Mouse (Mus musculus) heart, embryonic 13.5 days (tissue): ENCODE measurements around the gene Ptprb. TPM values are rescaled to one million over a fixed set of nuclear protein-coding genes. Genes with fewer than 3 reads are reported as not detected.
A peak's percentile ranks its signal among the peaks of the same experiment; 100 is the strongest.

Source experiments
- ATAC-seq: fragments of 200-750 bp; cut with Nextera tagmentation; 2 replicates; pipeline ENCODE4 v1.8.0; 2017; ENCODE audit warnings: moderate TSS enrichment; ENCODE audit not compliant: insufficient number of reproducible peaks, low FRiP score, low TSS enrichment; ENCODE audit errors: extremely low read depth
- H3K27ac ChIP-seq: fragments of 300-500 bp; sonication (generic); replicated peaks from 2 replicates; pipeline ENCODE4 v1.5.1; 2015; ENCODE audit warnings: moderate library complexity, mild to moderate bottlenecking, inconsistent platforms
- H3K27me3 ChIP-seq: fragments of 300-500 bp; sonication (generic); replicated peaks from 2 replicates; pipeline ENCODE4 v1.6.1; 2015; ENCODE audit warnings: mild to moderate bottlenecking, inconsistent platforms
- H3K36me3 ChIP-seq: fragments of 300-500 bp; sonication (generic); 2 replicates; pipeline ENCODE4 v1.6.1; 2015; ENCODE audit warnings: mild to moderate bottlenecking, inconsistent platforms
- H3K4me1 ChIP-seq: fragments of 300-500 bp; sonication (generic); 2 replicates; pipeline ENCODE4 v1.6.1; 2015; ENCODE audit warnings: inconsistent platforms
- H3K4me2 ChIP-seq: fragments of 300-500 bp; sonication (generic); 2 replicates; pipeline ENCODE4 v1.6.1; 2015; ENCODE audit warnings: inconsistent platforms, mild to moderate bottlenecking, moderate library complexity
- H3K4me3 ChIP-seq: fragments of 300-500 bp; sonication (generic); 2 replicates; pipeline ENCODE4 v1.5.1; 2015; ENCODE audit warnings: moderate library complexity, mild to moderate bottlenecking, inconsistent platforms
- H3K9ac ChIP-seq: fragments of 300-500 bp; sonication (generic); 2 replicates; pipeline ENCODE4 v1.6.1; 2015; ENCODE audit warnings: inconsistent platforms, mild to moderate bottlenecking, moderate library complexity
- H3K9me3 ChIP-seq: fragments of 300-500 bp; sonication (generic); 2 replicates; pipeline ENCODE4 v1.6.1; 2016; ENCODE audit warnings: inconsistent platforms
- WGBS: fragments of 180-500 bp; shearing (Covaris S2); methylation state at CpG from one replicate; pipeline ENCODE4 v1.1.7; 2015; ENCODE audit warnings: mixed read lengths; 5-methylcytosine and 5-hydroxymethylcytosine counted together
- polyA plus RNA-seq: library from polyadenylated mRNA; unstranded; fragments of >200 nt; fragmentation: Nextera tagmentation; extraction: Ambion mirVana; gene quantifications from 2 replicates; pipeline ENCODE4 v1.2.1, GENCODE M21; 2015

Ptprb gene
- polyA plus RNA-seq, 1 experiment from 2014 or later = 6.4 TPM

DNA sequence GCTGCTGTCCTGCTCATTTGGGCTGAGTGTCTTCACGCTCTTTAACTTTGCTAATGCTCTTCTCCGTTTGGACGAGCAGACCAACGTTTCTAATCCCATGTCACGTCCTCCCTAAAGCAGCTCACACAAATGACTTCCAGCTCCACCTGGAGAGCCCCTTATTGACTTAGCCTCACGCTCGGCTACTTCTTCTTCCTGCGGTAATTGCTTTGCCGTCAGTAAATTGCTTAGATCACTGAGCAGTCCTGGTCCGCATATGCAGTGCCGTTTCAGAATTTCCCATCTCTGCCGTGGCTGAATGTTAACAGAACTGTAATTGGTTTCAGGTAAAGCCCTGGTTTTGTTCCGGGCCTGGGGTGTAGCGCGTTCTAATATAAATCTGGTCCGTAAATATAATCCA lies 58.3 kb downstream of the Ptprb start:
- Histone ChIP-seq H3K9ac (no peak overlapping the region), H3K27me3 (no peaks in the 10 kb centered on the region), H3K9me3 (no peaks in the 10 kb centered on the region), H3K4me3 (no peak overlapping the region), H3K4me1 (peaks cover 7% of the 10 kb centered on the region), H3K27ac (no peak overlapping the region), H3K4me2 (no peak overlapping the region), H3K36me3 (peaks cover 17% of the 10 kb centered on the region; the same call in 1 of the 2 replicates)
- no peak for ATAC-seq
- 76% methylated on average over 16 of the region's 16 CpGs for WGBS

DNA sequence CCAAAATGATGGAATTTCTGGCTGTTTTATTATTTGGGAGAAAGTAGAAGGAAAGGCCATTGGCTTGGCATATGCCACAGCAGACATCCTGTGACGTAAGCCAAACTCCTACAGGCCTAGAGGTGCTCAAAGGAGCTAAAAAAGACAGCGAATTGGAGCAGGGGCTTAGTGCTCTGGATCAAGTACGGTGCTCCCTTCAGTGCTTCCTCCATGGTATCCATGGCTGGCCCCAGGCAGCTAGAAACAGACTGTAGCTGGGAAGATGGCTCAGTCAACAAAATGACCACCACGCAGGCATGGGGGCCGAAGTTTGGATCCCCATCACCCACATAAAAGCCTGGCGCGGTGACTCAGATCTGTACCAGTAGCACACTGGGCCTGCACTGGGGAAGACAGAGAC lies 58.8 kb downstream of the Ptprb start:
- H3K27ac ChIP-seq = no peak overlapping the region
- peaks cover 19% of the 10 kb centered on the region; the same call in 1 of the 2 replicates for H3K36me3 ChIP-seq
- no peaks in the 10 kb centered on the region for H3K27me3 ChIP-seq
- no peak overlapping the region for H3K4me2 ChIP-seq
- H3K9ac ChIP-seq = no peak overlapping the region
- H3K4me3 ChIP-seq = no peak overlapping the region
- no peak for ATAC-seq
- 88% methylated on average over 7 of the region's 7 CpGs for WGBS
- H3K9me3 ChIP-seq = no peaks in the 10 kb centered on the region
- peaks cover 7% of the 10 kb centered on the region for H3K4me1 ChIP-seq

DNA sequence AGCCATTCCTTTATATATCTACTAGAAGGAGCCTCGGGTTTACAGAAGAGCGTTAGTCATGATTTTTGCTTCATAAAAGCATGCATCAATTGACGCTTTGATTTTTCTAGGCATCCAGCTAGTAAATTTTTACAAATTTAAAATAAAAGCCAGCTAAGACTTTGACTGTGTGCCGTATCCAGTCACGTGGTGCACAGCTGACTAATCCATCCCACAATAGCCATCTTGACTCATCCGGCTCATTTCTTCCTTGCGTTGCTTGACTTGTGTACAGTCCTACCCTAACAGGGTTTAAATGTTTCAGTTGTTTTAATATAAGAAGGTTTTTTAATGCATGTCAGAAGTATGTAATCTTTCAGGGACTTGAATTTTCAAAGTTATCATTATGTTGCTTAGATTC lies 60.0 kb downstream of the Ptprb start:
- no peaks in the 10 kb centered on the region for H3K27me3 ChIP-seq
- no peak overlapping the region for H3K4me3 ChIP-seq
- peaks cover 7% of the 10 kb centered on the region for H3K4me1 ChIP-seq
- H3K27ac ChIP-seq = no peak overlapping the region
- peaks cover 26% of the 10 kb centered on the region for H3K36me3 ChIP-seq
- no peak overlapping the region for H3K9ac ChIP-seq
- no peaks in the 10 kb centered on the region for H3K9me3 ChIP-seq
- ATAC-seq = no peak
- no peak overlapping the region for H3K4me2 ChIP-seq
- 87% methylated on average over 7 of the region's 7 CpGs for WGBS

DNA sequence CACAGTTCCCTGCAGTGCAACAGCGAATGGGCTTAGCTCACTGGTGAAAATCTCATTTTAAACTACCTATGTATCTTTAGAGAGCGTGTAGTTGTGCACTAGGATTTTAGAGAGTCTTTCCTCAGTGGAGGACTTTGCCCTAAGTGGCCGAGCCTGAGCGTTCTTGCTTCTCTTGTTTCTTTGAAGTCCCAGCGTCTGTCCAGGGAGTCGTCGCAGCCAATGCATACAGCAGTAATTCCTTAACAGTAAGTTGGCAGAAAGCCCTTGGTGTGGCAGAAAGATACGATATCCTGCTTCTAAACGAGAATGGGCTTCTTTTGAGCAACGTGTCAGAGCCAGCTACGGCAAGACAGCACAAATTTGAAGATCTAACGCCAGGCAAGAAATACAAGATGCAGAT lies 65.9 kb downstream of the Ptprb start:
- no peaks in the 10 kb centered on the region for H3K4me1 ChIP-seq
- H3K9me3 ChIP-seq = no peaks in the 10 kb centered on the region
- no peak for ATAC-seq
- no peak overlapping the region for H3K27ac ChIP-seq
- WGBS = 64% methylated on average over 12 of the region's 12 CpGs
- H3K36me3 ChIP-seq = peaks cover 45% of the 10 kb centered on the region
- H3K27me3 ChIP-seq = no peaks in the 10 kb centered on the region
- H3K4me3 ChIP-seq = no peak overlapping the region
- no peak overlapping the region for H3K9ac ChIP-seq
- H3K4me2 ChIP-seq = no peak overlapping the region

DNA sequence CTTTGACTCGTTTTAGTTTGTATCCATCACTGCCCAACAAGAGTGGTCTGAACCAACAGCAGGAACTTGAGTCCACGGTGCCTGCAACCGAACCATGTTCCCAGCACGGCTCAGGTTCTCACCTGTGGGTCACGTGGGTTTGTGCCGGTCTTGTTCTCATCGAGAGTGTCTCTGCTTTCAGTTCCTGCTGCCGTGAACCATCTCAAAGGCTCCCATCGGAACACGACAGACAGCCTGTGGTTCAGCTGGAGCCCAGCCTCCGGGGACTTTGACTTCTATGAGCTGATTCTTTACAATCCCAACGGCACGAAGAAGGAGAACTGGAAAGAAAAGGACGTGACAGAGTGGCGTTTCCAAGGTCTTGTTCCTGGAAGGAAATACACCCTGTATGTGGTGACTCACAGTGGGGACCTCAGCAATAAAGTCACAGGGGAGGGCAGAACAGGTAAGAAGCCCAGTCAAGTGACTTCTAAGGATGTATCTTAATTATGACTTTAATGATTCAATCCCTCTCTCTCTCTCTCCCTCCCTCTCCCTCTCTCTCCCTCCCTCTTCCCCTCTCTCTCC lies 71.4 kb downstream of the Ptprb start:
- Histone ChIP-seq H3K4me1 (no peaks in the 10 kb centered on the region), H3K4me2 (no peak overlapping the region), H3K36me3 (peaks cover 36% of the 10 kb centered on the region), H3K4me3 (no peak overlapping the region), H3K27ac (no peak overlapping the region), H3K27me3 (no peaks in the 10 kb centered on the region), H3K9ac (no peak overlapping the region), H3K9me3 (no peaks in the 10 kb centered on the region)
- no peak for ATAC-seq
- WGBS = 77% methylated on average over 15 of the region's 15 CpGs

DNA sequence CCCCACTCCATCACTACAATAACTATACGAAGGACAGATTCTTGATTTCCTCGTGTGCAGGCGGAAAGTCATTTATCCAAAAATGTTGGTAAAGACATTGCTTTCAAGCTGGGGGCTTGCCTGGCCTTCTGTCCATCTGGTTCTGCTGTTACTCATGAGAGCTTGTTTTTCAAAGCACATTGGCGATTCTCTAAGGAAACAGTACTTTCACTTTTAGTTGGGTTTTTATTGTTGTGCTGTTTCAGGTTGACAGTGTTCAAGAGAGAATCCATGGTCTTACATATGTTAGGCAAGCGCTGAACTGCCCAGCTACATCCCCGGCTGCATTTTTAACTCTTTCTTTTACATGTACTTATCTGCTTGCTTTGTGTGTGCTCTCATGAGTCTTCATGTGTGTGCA lies 73.7 kb downstream of the Ptprb start:
- Histone ChIP-seq H3K4me3 (no peak overlapping the region), H3K9ac (no peak overlapping the region), H3K27ac (no peak overlapping the region), H3K27me3 (no peaks in the 10 kb centered on the region), H3K4me1 (no peaks in the 10 kb centered on the region), H3K4me2 (no peak overlapping the region), H3K9me3 (no peaks in the 10 kb centered on the region), H3K36me3 (peaks cover 19% of the 10 kb centered on the region)
- no peak for ATAC-seq
- WGBS = 86% methylated on average over 6 of the region's 6 CpGs

DNA sequence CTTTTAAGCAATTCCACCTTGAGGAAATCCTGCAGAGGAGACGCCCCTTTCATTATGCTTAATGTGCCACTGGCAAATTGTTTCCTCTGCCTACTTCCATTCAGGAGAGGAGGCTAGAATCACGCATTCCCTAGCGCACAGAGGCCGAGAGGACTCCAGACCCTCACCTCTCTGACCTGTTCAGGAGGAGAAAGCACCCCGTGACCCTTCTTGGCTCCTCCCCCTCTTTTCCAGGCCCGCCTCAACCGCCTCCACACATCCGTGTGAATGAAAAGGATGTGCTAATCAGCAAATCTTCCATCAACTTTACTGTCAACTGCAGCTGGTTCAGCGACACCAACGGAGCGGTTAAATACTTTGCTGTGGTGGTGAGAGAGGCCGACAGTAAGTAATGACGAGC lies 75.2 kb downstream of the Ptprb start:
- no peak overlapping the region for H3K4me3 ChIP-seq
- H3K27ac ChIP-seq = no peak overlapping the region
- WGBS = 27% methylated on average over 13 of the region's 13 CpGs
- no peak overlapping the region for H3K4me2 ChIP-seq
- no peak for ATAC-seq
- H3K9me3 ChIP-seq = no peaks in the 10 kb centered on the region
- H3K27me3 ChIP-seq = no peaks in the 10 kb centered on the region
- peaks cover 11% of the 10 kb centered on the region for H3K36me3 ChIP-seq
- H3K9ac ChIP-seq = no peak overlapping the region
- no peaks in the 10 kb centered on the region for H3K4me1 ChIP-seq

DNA sequence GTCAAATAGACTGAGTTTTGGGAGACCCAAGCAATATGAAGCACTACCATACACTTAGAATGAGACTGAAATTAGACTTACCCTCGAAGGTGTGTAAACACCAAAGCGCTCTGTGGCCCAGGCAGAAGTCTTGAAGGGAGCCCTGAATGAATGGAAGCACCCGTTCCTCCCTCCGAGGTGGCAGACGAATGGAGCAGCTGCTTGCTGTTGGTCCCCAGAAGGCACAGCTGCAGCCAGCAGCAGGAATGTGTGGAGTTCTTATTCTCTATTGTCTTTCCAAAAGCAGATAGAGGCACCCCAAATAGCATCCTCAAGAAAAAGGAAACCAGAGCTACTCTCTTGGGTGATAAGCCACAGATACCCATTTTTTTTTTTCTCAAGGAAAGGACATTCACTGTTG lies 79.0 kb downstream of the Ptprb start:
- no peak overlapping the region for H3K27ac ChIP-seq
- WGBS = 41% methylated on average over 5 of the region's 5 CpGs
- no peaks in the 10 kb centered on the region for H3K9me3 ChIP-seq
- H3K36me3 ChIP-seq = peaks cover 5% of the 10 kb centered on the region; the same call in 1 of the 2 replicates
- no peak for ATAC-seq
- H3K27me3 ChIP-seq = no peaks in the 10 kb centered on the region
- H3K4me2 ChIP-seq = no peak overlapping the region
- H3K4me1 ChIP-seq = no peaks in the 10 kb centered on the region
- no peak overlapping the region for H3K9ac ChIP-seq
- no peak overlapping the region for H3K4me3 ChIP-seq

DNA sequence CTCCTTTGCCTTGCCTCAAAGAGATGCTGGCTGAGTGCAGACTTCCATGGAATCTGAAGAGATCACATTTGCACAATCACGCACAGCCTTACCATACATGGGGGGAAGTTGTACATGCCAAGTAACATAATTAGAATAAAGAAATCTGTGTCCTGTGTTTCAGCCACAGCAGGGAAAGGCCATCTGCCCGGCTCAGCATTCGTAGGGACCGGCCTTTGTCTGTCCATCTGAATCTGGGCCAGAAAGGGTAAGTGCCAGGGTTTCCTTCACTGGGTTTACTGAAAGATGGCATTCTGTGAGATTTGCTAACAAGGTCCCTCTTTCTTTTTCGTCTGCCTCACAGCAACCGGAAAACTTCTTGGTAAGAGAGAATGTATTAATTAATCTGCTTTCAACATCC lies 86.9 kb downstream of the Ptprb start:
- no peak overlapping the region for H3K4me3 ChIP-seq
- no peak overlapping the region for H3K4me2 ChIP-seq
- no peak for ATAC-seq
- H3K27me3 ChIP-seq = peaks cover 7% of the 10 kb centered on the region
- H3K9ac ChIP-seq = no peak overlapping the region
- no peaks in the 10 kb centered on the region for H3K9me3 ChIP-seq
- 0 out of 2 replicates have a peak, but pooled peaks cover 13% of the 10 kb centered on the region for H3K36me3 ChIP-seq
- no peak overlapping the region for H3K27ac ChIP-seq
- 83% methylated on average over 6 of the region's 6 CpGs for WGBS
- peaks cover 15% of the 10 kb centered on the region for H3K4me1 ChIP-seq

DNA sequence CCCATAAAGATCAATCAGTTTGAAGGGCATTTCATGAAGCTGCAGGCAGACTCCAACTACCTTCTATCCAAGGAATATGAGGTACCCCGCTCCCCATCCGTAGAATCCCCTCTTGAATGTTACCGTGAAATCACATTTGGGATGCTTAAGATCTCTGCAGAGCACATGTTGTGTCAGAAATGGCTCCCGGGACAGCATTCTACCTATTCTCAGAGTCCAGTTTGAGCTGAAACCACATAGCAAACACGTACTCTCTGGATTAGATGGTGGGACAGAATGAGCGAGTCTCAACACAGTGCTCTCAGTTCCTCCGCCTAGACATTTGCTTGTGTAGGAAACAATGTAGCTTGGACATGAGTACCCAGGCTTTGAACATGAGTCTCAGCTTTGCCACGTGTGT lies 87.3 kb downstream of the Ptprb start:
- H3K9me3 ChIP-seq = no peaks in the 10 kb centered on the region
- H3K4me3 ChIP-seq = no peak overlapping the region
- WGBS = 89% methylated on average over 8 of the region's 8 CpGs
- peaks cover 7% of the 10 kb centered on the region for H3K27me3 ChIP-seq
- peaks cover 15% of the 10 kb centered on the region for H3K4me1 ChIP-seq
- H3K36me3 ChIP-seq = 0 out of 2 replicates have a peak, but pooled peaks cover 13% of the 10 kb centered on the region
- H3K4me2 ChIP-seq = no peak overlapping the region
- H3K9ac ChIP-seq = no peak overlapping the region
- H3K27ac ChIP-seq = no peak overlapping the region
- ATAC-seq = no peak

DNA sequence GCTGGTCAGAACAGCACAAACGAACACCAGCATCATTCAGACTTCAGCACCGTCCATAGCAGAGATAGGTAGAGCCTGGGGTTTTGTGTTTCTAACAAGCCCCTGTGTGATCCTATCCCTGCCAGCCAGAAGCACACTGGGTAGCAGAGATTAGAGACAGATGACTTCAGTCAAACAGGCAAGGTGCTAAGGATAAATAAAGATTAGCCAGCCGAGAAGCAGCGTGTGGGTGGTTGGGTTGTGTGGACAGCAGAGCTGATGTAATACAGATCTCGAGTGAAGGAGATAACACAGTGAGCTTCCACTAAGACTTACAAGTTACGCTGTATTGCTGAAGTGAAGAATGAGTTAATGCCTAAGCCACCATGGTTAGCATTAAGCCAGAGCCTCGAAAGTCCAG lies 89.4 kb downstream of the Ptprb start:
- peaks cover 15% of the 10 kb centered on the region for H3K4me1 ChIP-seq
- H3K36me3 ChIP-seq = peaks cover 25% of the 10 kb centered on the region
- H3K9me3 ChIP-seq = no peaks in the 10 kb centered on the region
- no peak overlapping the region for H3K4me3 ChIP-seq
- H3K27ac ChIP-seq = no peak overlapping the region
- ATAC-seq = no peak
- peaks cover 7% of the 10 kb centered on the region for H3K27me3 ChIP-seq
- 9% methylated on average over 7 of the region's 7 CpGs for WGBS
- H3K9ac ChIP-seq = no peak overlapping the region
- peak overlapping the region; percentile 41 for H3K4me2 ChIP-seq

DNA sequence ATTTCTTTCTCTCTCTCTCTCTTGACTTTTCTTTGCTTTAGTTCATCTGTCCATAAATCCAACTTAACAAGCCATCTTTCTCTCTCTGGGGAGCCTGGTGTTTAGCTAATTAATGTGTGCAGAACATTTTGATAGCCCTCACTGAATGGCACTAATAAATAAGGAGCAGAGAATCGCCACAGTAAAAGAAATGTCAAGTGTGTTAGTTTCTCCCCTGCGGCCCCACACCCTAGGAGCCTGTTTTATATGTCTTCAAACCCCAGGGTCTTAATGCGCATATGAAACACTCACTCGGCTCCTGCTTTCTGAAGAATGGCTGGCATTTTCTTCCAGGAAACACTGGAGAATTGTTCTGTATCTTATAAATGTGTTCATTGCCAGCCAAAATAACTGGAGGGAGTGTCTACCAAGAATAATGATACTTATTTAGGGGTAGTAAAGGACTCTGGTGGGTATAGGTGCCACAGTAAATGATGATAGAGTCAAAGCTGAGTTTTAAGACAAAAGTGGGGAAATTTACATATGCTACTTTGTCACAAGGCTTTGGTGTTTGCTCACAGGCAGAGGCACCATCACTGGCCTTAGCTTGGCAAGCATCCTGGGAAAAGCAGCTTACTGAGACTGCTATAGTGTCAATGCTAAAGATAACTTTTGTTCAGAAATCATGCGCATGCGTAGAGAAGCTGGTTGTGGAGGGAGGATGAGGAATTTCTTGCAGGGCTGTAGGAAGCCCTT lies 95.8 kb downstream of the Ptprb start:
- Histone ChIP-seq H3K9me3 (no peaks in the 10 kb centered on the region), H3K36me3 (peaks cover 45% of the 10 kb centered on the region), H3K27me3 (no peaks in the 10 kb centered on the region), H3K4me2 (no peak overlapping the region), H3K4me3 (no peak overlapping the region), H3K9ac (no peak overlapping the region), H3K4me1 (no peaks in the 10 kb centered on the region), H3K27ac (no peak overlapping the region)
- WGBS = 59% methylated on average over 6 of the region's 6 CpGs
- no peak for ATAC-seq
